Mouse (Mus musculus) frontal cortex, postnatal 10 days (tissue): Measurements from ENCODE around the gene Vmn2r103.

ENCODE experiments used
- DNase-seq, 2 experiments: peaks; one replicate each; pipeline ENCODE4 v3.0.0; 2022; ENCODE audit warnings: low spot score in 2 of 2, mixed read lengths in 1 of 2

The Vmn2r103 gene

GRCm38 (mm10) chr17:19773063-19773462 lies at the start of gene Vmn2r103:
TSS of gene Vmn2r103 (plus strand) at chr17:19773363.
- DNase-seq, result no peak

- no peak for DNase-seq
Observed at GRCm38 (mm10) chr17:19778994-19779393, 5.8 kb downstream of the Vmn2r103 start.

- DNase-seq, result no peak
Observed at GRCm38 (mm10) chr17:19789248-19789647, 16.1 kb downstream of the Vmn2r103 start.
